Mouse (Mus musculus) midbrain, embryonic 11.5 days (tissue): ENCODE results near the gene Galk2. TPM values are rescaled to one million over a fixed set of nuclear protein-coding genes. Genes with fewer than 3 reads are reported as not detected.

Experiments used
- ATAC-seq: fragments of 200-750 bp; cut with Nextera tagmentation; 2 replicates; pipeline ENCODE4 v1.8.0; 2017; ENCODE audit warnings: moderate TSS enrichment, moderate library complexity; ENCODE audit not compliant: low FRiP score
- DNase-seq: peaks from one replicate; pipeline ENCODE4 v3.0.0; 2015; ENCODE audit warnings: low spot score; ENCODE audit errors: missing footprints
- H3K27ac ChIP-seq: fragments of 300-500 bp; sonication (generic); 2 replicates; pipeline ENCODE4 v1.5.1; 2014; ENCODE audit warnings: low read depth, low read length
- H3K27me3 ChIP-seq: fragments of 300-500 bp; sonication (generic); 2 replicates; pipeline ENCODE4 v1.6.1; 2014; ENCODE audit warnings: mild to moderate bottlenecking, low read length, moderate library complexity, mixed read lengths; ENCODE audit not compliant: control insufficient read depth, insufficient read depth
- H3K36me3 ChIP-seq: fragments of 300-500 bp; sonication (generic); 2 replicates; pipeline ENCODE4 v1.6.1; 2014; ENCODE audit warnings: mild to moderate bottlenecking, low read length, moderate library complexity, mixed read lengths; ENCODE audit not compliant: control insufficient read depth, insufficient read depth
- H3K4me1 ChIP-seq: fragments of 300-500 bp; sonication (generic); 2 replicates; pipeline ENCODE4 v1.6.1; 2014; ENCODE audit warnings: low read length; ENCODE audit not compliant: control insufficient read depth, insufficient read depth
- H3K4me2 ChIP-seq: fragments of 300-500 bp; sonication (generic); 2 replicates; pipeline ENCODE4 v1.6.1; 2014; ENCODE audit warnings: mild to moderate bottlenecking, moderate library complexity
- H3K4me3 ChIP-seq: fragments of 300-500 bp; sonication (generic); 2 replicates; pipeline ENCODE4 v1.5.1; 2014; ENCODE audit warnings: low read depth, low read length
- H3K9ac ChIP-seq: fragments of 300-500 bp; sonication (generic); 2 replicates; pipeline ENCODE4 v1.6.1; 2014; ENCODE audit warnings: low read length
- H3K9me3 ChIP-seq: fragments of 300-500 bp; sonication (generic); 2 replicates; pipeline ENCODE4 v1.6.1; 2016; ENCODE audit warnings: low read length; ENCODE audit not compliant: control insufficient read depth
- WGBS: fragments of 180-500 bp; shearing (Covaris S2); extraction: QIAGEN DNeasy Blood & Tissue Kit; methylation state at CpG from one replicate; pipeline ENCODE4 v1.1.7; 2014; 5-methylcytosine and 5-hydroxymethylcytosine counted together
- polyA plus RNA-seq: library from polyadenylated mRNA; unstranded; fragments of >200 nt; fragmentation: Nextera tagmentation; extraction: Ambion mirVana; gene quantifications from 2 replicates; pipeline ENCODE4 v1.2.1, GENCODE M21; 2014

The Galk2 gene
- polyA plus RNA-seq, 1 experiment from 2014 or later: 26.9 TPM

GRCm38 (mm10) chr2:126031186-126031900 lies 172.4 kb downstream of the Galk2 start:
- no peak for ATAC-seq
- Histone ChIP-seq H3K27me3 (no peaks in the 10 kb centered on the region), H3K9me3 (no peaks in the 10 kb centered on the region)

DNA sequence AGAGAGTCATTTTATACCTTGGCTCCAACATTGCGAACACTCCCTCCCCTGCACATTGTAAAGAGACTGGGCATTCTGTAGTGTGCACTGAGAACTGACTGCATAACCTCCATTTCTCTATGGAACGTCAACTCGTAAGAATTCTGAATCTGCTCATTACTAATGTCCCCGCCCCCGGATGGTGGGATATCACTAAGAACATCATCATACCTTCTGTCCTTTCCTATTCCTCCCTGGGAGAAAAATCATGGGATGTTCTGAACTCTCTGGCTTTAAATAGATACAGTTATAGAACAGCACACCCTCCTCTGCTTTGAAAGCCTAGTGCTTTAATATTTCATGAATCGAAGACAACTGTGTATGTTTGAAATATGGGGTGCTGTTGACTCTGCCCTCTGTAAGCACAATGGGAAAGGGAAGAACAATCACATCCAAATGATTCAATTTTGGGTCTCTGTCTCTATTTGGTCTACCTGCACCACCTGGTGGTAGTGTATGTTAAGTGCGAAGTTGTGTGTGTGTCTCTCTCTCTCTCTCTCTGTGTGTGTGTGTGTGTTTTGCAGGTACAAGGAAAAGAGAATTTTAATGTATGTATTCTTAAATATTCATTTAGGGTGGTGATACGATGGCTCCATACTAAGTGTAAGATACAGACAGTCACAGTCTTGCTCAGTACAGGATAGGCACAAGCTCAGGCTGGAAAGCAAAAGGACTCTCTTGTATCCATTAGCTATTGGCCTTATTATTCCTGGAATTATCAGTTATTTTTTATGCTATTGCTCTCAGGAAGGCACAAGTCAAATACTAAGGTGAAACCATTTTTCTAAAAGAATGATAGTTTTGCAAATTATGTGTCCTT lies 174.4 kb downstream of the Galk2 start:
- no peaks in the 10 kb centered on the region for H3K9me3 ChIP-seq
- 83% methylated on average over 8 of the region's 8 CpGs for WGBS
- H3K36me3 ChIP-seq: no peaks in the 10 kb centered on the region
- no peak overlapping the region for H3K4me2 ChIP-seq
- H3K4me3 ChIP-seq: no peak overlapping the region
- no peak overlapping the region for H3K27ac ChIP-seq
- no peak overlapping the region for H3K9ac ChIP-seq
- no peak for ATAC-seq
- DNase-seq: peak; percentile 82
- no peaks in the 10 kb centered on the region for H3K4me1 ChIP-seq
- H3K27me3 ChIP-seq: no peaks in the 10 kb centered on the region

More at GRCm38 (mm10) chr2:126031186-126031900, 172.4 kb downstream of the Galk2 start:
- no peak overlapping the region for H3K9ac ChIP-seq
- no peak overlapping the region for H3K27ac ChIP-seq
- no peak overlapping the region for H3K4me2 ChIP-seq
- WGBS: 57% methylated on average over 8 of the region's 8 CpGs
- no peaks in the 10 kb centered on the region for H3K36me3 ChIP-seq
- peak; percentile 59 for DNase-seq
- H3K4me1 ChIP-seq: no peaks in the 10 kb centered on the region
- H3K4me3 ChIP-seq: no peak overlapping the region

Other genes starting within 250 kb of the Galk2 start
- 7.3 and 8.2 TPM in 2 replicates for gene Cep152, start 234.0 kb upstream of the Galk2 start, polyA plus RNA-seq
- gene Eid1, start 186.0 kb upstream of the Galk2 start, polyA plus RNA-seq: 281 and 308 TPM in 2 replicates
- gene Shc4, start 135.0 kb upstream of the Galk2 start, polyA plus RNA-seq: 0.82 and 0.92 TPM in 2 replicates
- gene Secisbp2l, start 76.2 kb upstream of the Galk2 start, polyA plus RNA-seq: 24.8 and 28.9 TPM in 2 replicates
- gene Cops2, start within 50 bp of the Galk2 start, polyA plus RNA-seq: 120 and 124 TPM in 2 replicates
- 0.37 and 0.57 TPM in 2 replicates for gene Fgf7, start 175.5 kb downstream of the Galk2 start, polyA plus RNA-seq